Mouse (Mus musculus) embryonic facial prominence, embryonic 15.5 days (tissue): ENCODE data around the gene Heg1. TPM values are rescaled to one million over a fixed set of nuclear protein-coding genes. Genes with fewer than 3 reads are reported as not detected.

ENCODE experiments used
- ATAC-seq: fragments of 200-750 bp; cut with Nextera tagmentation; 2 replicates; pipeline ENCODE4 v1.8.0; 2017; ENCODE audit warnings: low read depth, moderate TSS enrichment; ENCODE audit not compliant: insufficient number of reproducible peaks, low FRiP score, low TSS enrichment
- H3K27ac ChIP-seq: fragments of 300-500 bp; sonication (generic); replicated peaks from 2 replicates; pipeline ENCODE4 v1.5.1; 2015; ENCODE audit warnings: mild to moderate bottlenecking, inconsistent platforms
- H3K27me3 ChIP-seq: fragments of 300-500 bp; sonication (generic); 2 replicates; pipeline ENCODE4 v1.6.1; 2015; ENCODE audit warnings: inconsistent platforms
- H3K36me3 ChIP-seq: fragments of 300-500 bp; sonication (generic); 2 replicates; pipeline ENCODE4 v1.6.1; 2015; ENCODE audit warnings: mild to moderate bottlenecking, inconsistent platforms
- H3K4me1 ChIP-seq: fragments of 300-500 bp; sonication (generic); 2 replicates; pipeline ENCODE4 v1.6.1; 2015; ENCODE audit warnings: inconsistent platforms
- H3K4me2 ChIP-seq: fragments of 300-500 bp; sonication (generic); replicated peaks from 2 replicates; pipeline ENCODE4 v1.6.1; 2015; ENCODE audit warnings: mild to moderate bottlenecking, inconsistent platforms
- H3K4me3 ChIP-seq: fragments of 300-500 bp; sonication (generic); replicated peaks from 2 replicates; pipeline ENCODE4 v1.5.1; 2015; ENCODE audit warnings: mild to moderate bottlenecking, inconsistent platforms
- H3K9ac ChIP-seq: fragments of 300-500 bp; sonication (generic); 2 replicates; pipeline ENCODE4 v1.6.1; 2015; ENCODE audit warnings: inconsistent platforms
- H3K9me3 ChIP-seq: fragments of 300-500 bp; sonication (generic); replicated peaks from 2 replicates; pipeline ENCODE4 v1.6.1; 2016; ENCODE audit warnings: inconsistent platforms
- WGBS: fragments of 180-500 bp; shearing (Covaris S2); methylation state at CpG from one replicate; pipeline ENCODE4 v1.1.7; 2015; 5-methylcytosine and 5-hydroxymethylcytosine counted together
- polyA plus RNA-seq: library from polyadenylated mRNA; unstranded; fragments of >200 nt; fragmentation: Nextera tagmentation; extraction: Ambion mirVana; gene quantifications from 2 replicates; pipeline ENCODE4 v1.2.1, GENCODE M21; 2015

The Heg1 gene
- polyA plus RNA-seq, 1 experiment from 2014 or later: 19.5 TPM

GRCm38 (mm10) chr16:33690975-33691747, 7.0 kb downstream of the Heg1 start:
- no peaks in the 10 kb centered on the region for H3K36me3 ChIP-seq
- 82% methylated on average over 6 of the region's 6 CpGs for WGBS
- no peak overlapping the region for H3K4me2 ChIP-seq
- peaks cover 30% of the 10 kb centered on the region for H3K4me1 ChIP-seq
- ATAC-seq: no peak
- no peak overlapping the region for H3K9ac ChIP-seq
- no peaks in the 10 kb centered on the region for H3K9me3 ChIP-seq
- no peaks in the 10 kb centered on the region for H3K27me3 ChIP-seq
- no peak overlapping the region for H3K4me3 ChIP-seq
- no peak overlapping the region for H3K27ac ChIP-seq

DNA sequence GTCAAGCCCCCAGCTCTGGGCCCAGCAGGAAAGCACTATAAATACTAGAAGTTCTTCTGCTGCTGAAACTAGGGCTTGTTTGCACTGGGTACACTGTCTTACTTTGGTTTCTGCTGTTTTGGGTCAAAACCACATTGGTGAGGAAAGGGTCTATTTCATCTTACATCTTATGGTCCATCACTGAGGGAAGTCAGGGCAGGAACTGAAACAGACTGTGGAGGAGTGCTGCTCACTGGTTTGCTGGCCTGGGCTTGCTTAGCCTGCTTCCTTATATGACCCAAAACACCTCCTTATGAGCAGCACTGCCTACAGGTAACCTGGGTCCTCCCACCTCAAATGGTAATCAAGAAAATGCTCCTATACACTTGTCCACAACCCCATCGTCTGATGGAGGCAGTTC, 9.4 kb downstream of the Heg1 start:
- Histone ChIP-seq H3K36me3 (no peaks in the 10 kb centered on the region), H3K27ac (no peak overlapping the region), H3K4me3 (no peak overlapping the region), H3K27me3 (no peaks in the 10 kb centered on the region), H3K4me2 (no peak overlapping the region), H3K4me1 (peaks cover 39% of the 10 kb centered on the region), H3K9ac (no peak overlapping the region), H3K9me3 (no peaks in the 10 kb centered on the region)
- ATAC-seq: no peak
- 81% methylated on average over 1 of the region's 1 CpGs for WGBS

DNA sequence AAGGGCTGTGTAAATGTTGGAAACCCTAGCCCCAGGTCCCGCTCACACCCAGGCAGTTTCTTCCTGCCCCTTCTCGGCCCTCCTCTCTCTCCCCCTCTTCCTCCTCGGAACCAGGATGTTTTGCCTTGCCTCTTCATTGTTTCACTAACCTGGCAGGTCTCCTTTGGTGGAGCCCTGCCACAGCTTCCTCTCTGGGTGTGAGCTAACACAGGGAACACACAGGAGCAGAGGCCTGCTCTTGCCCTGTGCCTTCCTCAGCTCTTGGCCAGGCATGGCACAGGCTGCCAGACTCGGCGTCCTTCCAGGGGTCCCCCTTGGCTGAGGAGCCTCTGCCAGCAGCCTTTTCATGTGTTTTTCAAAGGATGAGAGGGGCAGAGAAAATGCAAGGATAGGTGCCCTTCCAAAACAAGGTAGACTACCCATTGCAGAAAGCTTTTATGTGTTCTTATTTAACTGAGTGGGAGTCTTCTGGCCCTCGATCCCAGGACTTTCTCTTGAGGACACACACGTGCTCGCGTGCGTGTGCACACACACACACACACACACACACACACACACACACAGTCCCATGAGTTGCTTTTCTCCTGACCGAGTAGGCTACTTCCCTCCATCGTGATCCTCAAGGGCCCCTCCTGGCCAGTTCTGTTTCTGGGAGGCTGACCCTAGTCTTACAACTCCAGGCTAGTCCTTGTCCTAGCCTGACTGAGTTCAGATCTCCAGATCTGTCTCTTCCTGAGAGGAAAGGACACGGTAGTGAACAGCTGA, 12.8 kb downstream of the Heg1 start:
- ATAC-seq: no peak
- no peaks in the 10 kb centered on the region for H3K27me3 ChIP-seq
- peak overlapping the region; percentile 28; the same call in 1 of the 2 replicates for H3K27ac ChIP-seq
- 67% methylated on average over 13 of the region's 13 CpGs for WGBS
- H3K4me3 ChIP-seq: no peak overlapping the region
- no peak overlapping the region for H3K9ac ChIP-seq
- H3K36me3 ChIP-seq: no peaks in the 10 kb centered on the region
- H3K9me3 ChIP-seq: no peaks in the 10 kb centered on the region
- peaks cover 66% of the 10 kb centered on the region for H3K4me1 ChIP-seq
- no peak overlapping the region for H3K4me2 ChIP-seq

DNA sequence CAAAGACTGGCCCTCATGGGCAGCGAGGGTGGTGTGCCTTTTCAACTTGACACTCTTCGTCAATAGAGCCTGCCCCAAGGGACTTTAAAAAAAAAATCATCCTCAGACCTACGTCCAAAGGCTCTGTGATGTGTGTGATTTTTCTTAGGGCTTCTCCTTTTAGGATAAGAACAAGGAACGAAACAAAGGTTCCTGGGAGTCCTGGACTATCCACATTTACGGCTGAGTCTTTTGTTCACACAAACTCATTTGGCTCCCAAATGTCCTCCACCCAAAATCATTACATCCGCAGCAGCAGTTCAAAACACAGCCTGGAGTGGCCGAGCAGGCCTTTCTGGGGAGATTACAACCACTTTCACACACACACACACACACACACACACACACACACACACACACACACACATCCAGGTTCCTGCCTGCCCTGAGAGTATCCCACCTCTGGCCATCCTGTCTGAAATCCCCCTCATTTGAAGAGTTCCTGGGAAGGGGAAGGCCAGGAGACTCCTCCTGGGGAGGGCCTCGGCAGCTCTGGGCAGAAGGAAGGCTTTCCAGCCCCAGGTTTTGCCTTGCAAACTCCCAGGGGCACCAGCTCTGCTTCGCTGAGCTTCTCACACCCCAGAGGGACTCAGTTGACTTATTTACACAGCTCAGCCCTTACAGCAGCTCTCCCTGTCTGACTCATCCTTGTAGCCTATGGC, 13.6 kb downstream of the Heg1 start:
- Histone ChIP-seq H3K27ac (peak overlapping the region; percentile 60; the same call in 1 of the 2 replicates), H3K27me3 (no peaks in the 10 kb centered on the region), H3K4me2 (no peak overlapping the region), H3K9me3 (no peaks in the 10 kb centered on the region), H3K4me3 (no peak overlapping the region), H3K9ac (no peak overlapping the region), H3K4me1 (peaks cover 65% of the 10 kb centered on the region), H3K36me3 (no peaks in the 10 kb centered on the region)
- peak; percentile 24; the same call in 1 of the 2 replicates for ATAC-seq
- WGBS: 56% methylated on average over 9 of the region's 9 CpGs

GRCm38 (mm10) chr16:33698277-33698790, 14.2 kb downstream of the Heg1 start:
- H3K9me3 ChIP-seq: no peaks in the 10 kb centered on the region
- H3K4me2 ChIP-seq: no peak overlapping the region
- no peaks in the 10 kb centered on the region for H3K27me3 ChIP-seq
- 61% methylated on average over 12 of the region's 12 CpGs for WGBS
- peak overlapping the region; percentile 60; the same call in 1 of the 2 replicates for H3K27ac ChIP-seq
- H3K4me3 ChIP-seq: no peak overlapping the region
- H3K36me3 ChIP-seq: no peaks in the 10 kb centered on the region
- H3K9ac ChIP-seq: no peak overlapping the region
- ATAC-seq: no peak
- peaks cover 62% of the 10 kb centered on the region for H3K4me1 ChIP-seq

DNA sequence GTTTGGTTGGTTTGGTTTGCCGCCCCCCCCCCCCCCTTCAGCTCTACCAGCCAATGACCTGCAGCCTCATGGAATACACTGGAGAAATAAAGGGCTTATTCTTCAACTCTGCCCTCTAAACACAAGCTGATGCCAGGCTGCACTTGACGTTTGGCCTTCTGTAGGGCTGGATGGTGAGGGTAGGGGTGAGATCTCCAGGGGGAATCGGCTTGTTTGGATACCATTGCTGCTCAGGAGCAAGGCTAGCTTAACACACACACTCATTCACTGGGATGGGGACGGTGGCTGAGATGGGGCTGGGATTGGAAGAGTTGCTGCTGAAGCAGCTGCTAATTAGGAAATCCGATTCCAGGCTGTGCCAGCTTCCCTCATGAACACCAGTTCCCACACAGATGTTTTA, 16.4 kb downstream of the Heg1 start:
- Histone ChIP-seq H3K27ac (0 out of 2 replicates have a peak overlapping the region, but pooled peaks have one; percentile 17), H3K4me1 (peaks cover 69% of the 10 kb centered on the region), H3K9ac (no peak overlapping the region), H3K4me3 (no peak overlapping the region), H3K4me2 (no peak overlapping the region), H3K36me3 (no peaks in the 10 kb centered on the region), H3K9me3 (no peaks in the 10 kb centered on the region), H3K27me3 (no peaks in the 10 kb centered on the region)
- no peak for ATAC-seq
- WGBS: 45% methylated on average over 5 of the region's 5 CpGs

- Histone ChIP-seq H3K4me3 (no peak overlapping the region), H3K9ac (no peak overlapping the region), H3K27ac (no peak overlapping the region), H3K9me3 (no peaks in the 10 kb centered on the region), H3K4me1 (peaks cover 61% of the 10 kb centered on the region), H3K4me2 (no peak overlapping the region), H3K27me3 (no peaks in the 10 kb centered on the region), H3K36me3 (no peaks in the 10 kb centered on the region)
- ATAC-seq: no peak
- WGBS: 88% methylated on average over 4 of the region's 4 CpGs
Measured at GRCm38 (mm10) chr16:33701872-33702271, 17.7 kb downstream of the Heg1 start.

DNA sequence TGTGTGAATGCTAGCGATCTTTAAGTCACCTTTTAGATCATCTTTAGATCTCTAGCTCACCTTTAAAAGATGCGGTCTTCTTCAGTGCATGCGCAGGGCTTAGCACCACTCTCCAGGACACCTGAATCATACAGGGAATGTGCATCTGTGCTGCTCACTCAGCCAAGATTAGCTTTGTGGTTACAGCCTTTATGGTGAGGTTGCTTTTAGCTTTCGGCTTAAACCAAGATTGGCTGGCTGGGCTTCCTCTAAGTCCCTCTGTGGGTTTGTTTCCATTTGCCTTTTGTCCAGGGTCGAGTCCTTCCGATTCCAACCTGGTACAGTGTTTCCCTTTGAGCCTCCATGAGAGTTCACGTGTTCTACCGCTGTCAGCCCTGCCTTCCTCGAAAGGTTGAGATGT, 20.1 kb downstream of the Heg1 start:
- no peaks in the 10 kb centered on the region for H3K9me3 ChIP-seq
- no peak overlapping the region for H3K4me2 ChIP-seq
- no peaks in the 10 kb centered on the region for H3K36me3 ChIP-seq
- ATAC-seq: no peak
- H3K4me1 ChIP-seq: peaks cover 39% of the 10 kb centered on the region
- no peak overlapping the region for H3K9ac ChIP-seq
- H3K27ac ChIP-seq: no peak overlapping the region
- 69% methylated on average over 9 of the region's 9 CpGs for WGBS
- H3K27me3 ChIP-seq: no peaks in the 10 kb centered on the region
- H3K4me3 ChIP-seq: no peak overlapping the region

DNA sequence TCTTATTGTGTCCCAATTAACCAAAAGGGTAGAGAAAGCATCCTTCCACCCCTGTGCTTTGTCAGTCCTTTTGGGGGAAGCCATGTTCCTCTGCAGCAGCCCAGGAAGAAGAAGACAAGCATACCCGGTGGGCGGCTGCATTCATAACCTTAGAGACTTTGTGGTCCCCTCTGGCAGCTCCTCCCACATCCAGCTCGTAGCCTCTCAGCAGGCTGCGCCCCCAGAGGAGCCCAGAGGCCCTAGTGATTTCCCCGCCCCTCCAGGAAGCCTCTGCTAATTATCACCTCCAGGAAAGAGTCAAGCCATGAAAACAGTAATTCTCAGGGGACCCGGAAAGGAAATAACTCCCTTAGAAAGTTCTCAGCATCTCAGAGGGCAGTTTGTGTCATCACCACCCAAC, 21.1 kb downstream of the Heg1 start:
- H3K27me3 ChIP-seq: no peaks in the 10 kb centered on the region
- H3K4me2 ChIP-seq: no peak overlapping the region
- H3K4me1 ChIP-seq: peaks cover 31% of the 10 kb centered on the region
- no peaks in the 10 kb centered on the region for H3K9me3 ChIP-seq
- no peak overlapping the region for H3K4me3 ChIP-seq
- peak; percentile 66; the same call in 1 of the 2 replicates for ATAC-seq
- no peak overlapping the region for H3K27ac ChIP-seq
- H3K36me3 ChIP-seq: 0 out of 2 replicates have a peak, but pooled peaks cover 3% of the 10 kb centered on the region
- WGBS: 27% methylated on average over 6 of the region's 6 CpGs
- H3K9ac ChIP-seq: no peak overlapping the region

DNA sequence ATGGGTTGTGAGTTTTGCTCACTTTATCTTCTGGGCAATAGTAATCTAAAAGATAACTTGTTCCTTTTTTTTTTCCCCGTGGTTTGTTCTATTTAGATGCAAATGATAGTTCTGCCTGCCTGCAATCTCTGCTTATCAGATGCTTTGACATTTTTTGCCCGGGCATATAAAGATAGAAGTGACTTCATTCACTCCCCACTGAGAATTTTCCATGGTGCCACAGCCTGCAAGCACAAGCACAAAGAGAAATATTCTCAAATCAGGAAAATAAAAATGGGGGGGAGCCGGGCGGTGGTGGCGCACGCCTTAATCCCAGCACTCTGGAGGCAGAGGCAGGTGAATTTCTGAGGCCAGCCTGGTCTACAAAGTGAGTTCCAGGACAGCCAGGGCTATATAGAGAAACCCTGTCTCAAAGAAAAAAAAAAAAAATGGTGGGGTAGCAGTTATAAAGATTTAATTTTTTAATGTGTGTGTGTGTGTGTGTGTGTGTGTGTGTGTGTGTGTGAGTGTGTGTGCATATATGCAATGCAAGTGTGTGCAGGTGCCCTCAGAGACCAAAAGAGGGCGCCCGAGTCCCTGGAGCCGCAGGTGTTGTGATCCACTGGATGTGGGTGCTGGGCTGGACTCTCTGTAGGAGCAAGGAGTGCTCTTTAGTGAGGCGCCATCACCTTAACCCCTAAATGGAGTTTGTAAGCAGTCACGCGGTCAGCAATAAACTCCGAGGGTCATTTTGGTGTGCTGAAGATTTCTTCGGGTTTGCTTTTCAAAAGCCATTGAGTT, 22.1 kb downstream of the Heg1 start:
- Histone ChIP-seq H3K4me3 (no peak overlapping the region), H3K27me3 (no peaks in the 10 kb centered on the region), H3K9ac (no peak overlapping the region), H3K27ac (no peak overlapping the region), H3K4me2 (no peak overlapping the region), H3K9me3 (no peaks in the 10 kb centered on the region), H3K36me3 (peaks cover 10% of the 10 kb centered on the region; the same call in 1 of the 2 replicates), H3K4me1 (peaks cover 21% of the 10 kb centered on the region)
- ATAC-seq: no peak
- 94% methylated on average over 14 of the region's 14 CpGs for WGBS
